Mouse (Mus musculus) urinary bladder, postnatal 4 days (tissue): ENCODE results near the gene 2310003L06Rik.

ENCODE experiments used
- DNase-seq, 2 experiments: peaks; one replicate each; pipeline ENCODE4 v3.0.0; 2021 to 2022; ENCODE audit warnings: low spot score in 2 of 2

The 2310003L06Rik gene

GRCm38 (mm10) chr5:87969201-87969600 lies at the start of gene 2310003L06Rik, which contains the start of gene Gm28434:
2310003L06Rik (plus strand) TSS chr5:87969459.
Gm28434 (plus strand) TSS chr5:87969517.
- DNase-seq, result no peak

GRCm38 (mm10) chr5:87925372-87925771 lies 43.9 kb upstream of the 2310003L06Rik start, which contains the start of gene Csn3:
Csn3 (plus strand) TSS chr5:87925579.
- DNase-seq, result no peak

DNA sequence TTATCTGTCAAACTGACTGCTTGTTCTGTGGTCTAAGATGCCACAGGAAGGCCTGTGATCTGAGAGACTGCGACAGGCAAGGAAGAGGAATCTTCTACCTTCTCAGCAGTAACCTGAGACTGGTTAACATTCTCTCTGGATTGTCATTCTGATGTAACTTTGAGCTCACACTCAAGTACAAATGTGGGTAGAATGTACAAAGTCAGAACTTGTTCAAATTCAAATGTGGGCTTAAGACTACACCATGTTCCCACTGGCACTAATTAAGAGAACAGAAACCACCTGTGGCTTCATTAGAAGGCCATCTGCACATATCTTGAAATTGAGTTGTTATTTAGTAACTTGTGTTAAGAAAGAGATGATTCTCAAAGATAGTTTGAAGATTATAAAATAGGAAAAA lies 37.7 kb upstream of the 2310003L06Rik start:
- DNase-seq, result no peak

DNA sequence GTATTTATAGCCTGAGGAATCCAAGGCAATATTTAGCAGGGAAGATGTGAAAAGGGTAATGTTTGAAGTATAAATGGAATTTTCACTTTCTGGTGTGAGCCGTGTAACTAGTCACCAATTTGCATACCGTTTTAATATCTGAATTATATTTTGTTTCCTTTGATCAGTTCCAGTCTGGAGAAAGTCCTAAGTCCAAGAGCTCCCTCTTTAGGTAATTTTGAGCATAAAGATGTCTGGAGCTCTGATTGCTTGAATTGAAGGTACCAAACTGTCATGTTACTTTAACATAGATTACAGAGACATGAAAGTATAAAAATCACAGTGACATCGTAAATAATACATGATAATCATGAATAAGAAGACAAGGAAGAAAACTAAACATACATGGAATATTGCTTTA lies 28.5 kb upstream of the 2310003L06Rik start:
- DNase-seq, result no peak

DNA sequence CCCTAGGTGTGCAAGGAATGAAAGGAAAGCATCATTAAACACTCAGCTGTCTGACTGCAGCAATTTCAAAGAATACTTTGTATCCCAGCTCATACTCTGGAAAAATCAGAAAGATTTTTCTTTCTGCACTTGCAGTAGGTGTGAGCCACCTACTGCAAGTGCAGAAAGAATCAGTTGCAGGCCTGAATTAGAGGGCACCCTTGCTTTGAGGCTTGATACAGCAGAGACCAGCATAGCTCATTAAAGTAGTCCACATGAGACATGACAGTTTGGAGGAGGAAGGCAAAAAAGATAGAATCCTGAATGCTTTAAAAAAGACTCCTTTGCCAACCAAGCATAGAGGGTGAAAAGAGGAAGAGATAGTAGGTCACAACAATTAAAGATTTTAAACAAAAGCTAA lies 26.7 kb upstream of the 2310003L06Rik start:
- no peak for DNase-seq

- DNase-seq, result no peak
These were observed 17.4 kb upstream of the 2310003L06Rik start for GRCm38 (mm10) chr5:87951836-87952235.

DNA sequence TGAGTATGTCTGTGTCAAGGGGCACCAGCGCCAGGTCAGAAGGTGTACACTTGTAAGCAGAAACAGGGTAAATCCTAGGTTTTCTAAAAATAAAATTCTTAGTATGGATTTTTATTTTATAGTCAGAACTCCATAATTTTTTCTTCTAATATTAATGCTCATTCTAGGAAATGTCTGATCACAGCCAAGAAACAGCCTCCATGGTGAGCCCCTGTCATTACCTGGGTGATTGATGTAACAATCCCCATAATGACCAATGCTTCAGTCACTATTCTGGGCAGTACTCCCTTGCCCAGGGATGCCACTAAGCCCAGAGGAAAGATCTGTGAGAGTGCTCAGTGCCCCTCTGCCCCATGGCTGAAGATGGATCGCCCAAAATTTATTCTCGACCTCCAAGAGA lies 9.9 kb downstream of the 2310003L06Rik start, which contains the start of gene Cabs1:
Cabs1 (plus strand) TSS at position 301 of the 400 bp plus-strand sequence.
- DNase-seq, result no peak

DNA sequence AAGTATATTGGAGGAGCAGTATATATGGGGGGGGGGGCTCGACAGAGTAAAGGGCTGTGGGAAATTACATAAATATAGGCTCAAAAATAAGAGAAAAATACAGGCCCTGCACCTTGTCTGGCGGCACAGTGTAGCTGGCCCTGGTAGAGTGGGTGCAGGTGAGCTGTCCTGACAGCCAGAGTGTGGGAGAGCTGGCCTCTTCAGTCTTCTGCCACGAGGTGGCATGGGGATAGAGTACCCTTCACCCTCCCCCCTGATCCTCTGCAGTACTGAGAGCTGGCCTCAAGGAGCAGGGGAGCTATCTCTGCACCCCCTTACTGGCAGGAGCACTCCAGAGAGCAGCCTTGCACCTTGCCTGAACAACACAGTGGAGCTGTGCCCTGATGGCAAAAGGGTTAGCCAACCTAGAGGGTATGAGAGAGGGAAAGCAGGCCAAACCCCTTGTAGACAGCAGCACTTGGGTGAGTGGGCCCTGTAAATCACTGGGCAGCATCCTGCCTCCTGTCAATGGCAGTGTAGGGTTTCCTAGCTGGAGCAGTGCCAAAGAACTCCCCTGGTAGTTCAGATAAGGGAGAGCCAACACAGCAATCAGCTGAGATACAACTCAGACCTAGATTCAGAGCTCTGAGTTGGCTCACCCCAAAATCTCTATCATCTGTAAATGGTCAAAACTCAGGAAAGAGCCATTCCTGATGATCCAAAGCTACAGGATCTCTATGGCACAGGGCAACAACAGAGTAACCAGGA lies 13.4 kb downstream of the 2310003L06Rik start:
- DNase-seq, result no peak

GRCm38 (mm10) chr5:88002249-88002648 lies 33.0 kb downstream of the 2310003L06Rik start, which contains the start of gene Smr3a:
Smr3a (plus strand) TSS chr5:88002549.
- DNase-seq, result no peak

GRCm38 (mm10) chr5:88005241-88005640 lies 36.0 kb downstream of the 2310003L06Rik start:
- no peak for DNase-seq
